Mouse (Mus musculus): ENCODE measurements around the gene Cela2a.

DNA sequence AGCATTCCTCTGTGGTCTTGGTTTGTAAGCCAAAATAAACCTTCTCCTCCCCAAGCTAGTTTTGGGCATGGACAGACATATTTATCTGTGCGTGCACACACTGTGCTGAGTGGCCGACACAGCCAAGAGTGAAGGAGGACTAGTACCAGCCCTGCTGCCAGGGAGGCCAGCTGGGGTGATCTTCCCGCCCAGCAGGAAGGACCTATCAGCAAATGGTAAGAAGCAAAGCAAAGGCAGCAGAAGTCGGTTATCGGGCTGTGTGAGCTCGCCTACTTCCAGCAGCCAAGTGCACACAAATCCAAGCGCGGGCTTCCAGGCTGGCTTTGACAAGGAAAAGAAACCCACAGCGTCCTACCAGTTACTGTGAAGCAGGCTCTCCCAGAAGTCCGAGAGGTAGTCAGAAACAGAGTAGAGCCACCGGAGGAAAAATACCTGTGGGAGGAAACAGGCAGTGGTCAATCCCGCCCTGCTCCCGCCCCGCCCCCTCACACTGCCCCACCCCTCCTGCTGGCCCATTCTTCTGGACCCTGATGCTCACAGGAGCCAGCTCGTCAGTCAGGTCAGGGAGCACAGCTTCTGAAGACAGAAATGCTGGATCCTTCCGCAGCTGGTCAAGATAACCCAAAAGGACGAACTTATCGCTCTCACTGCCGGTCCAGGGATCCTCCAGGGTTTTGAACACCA lies 58.5 kb downstream of the Cela2a start:
- no peak for TF ChIP-seq CTCF (IDR thresholded peaks at IDR 0.05; ENCODE audit: borderline replicate concordance, insufficient read depth, low read length)
- TF ChIP-seq POLR2A (IDR thresholded peaks at IDR 0.05; ENCODE audit: low read depth, low read length): peak; percentile 45; the same call in 1 of the 2 replicates

All from embryonic fibroblast, embryonic 13.5 days (primary cell).